Mouse (Mus musculus) C2C12 (cell line): ENCODE results near the gene Dpep2nb.

Source experiments
- CTCF ChIP-seq: IDR thresholded peaks from one replicate; pipeline ENCODE4 v1.5.1; 2011; ENCODE audit not compliant: control insufficient read depth, insufficient read depth, insufficient read length
- USF1 ChIP-seq: IDR thresholded peaks from one replicate; pipeline ENCODE4 v1.6.1; 2011; ENCODE audit warnings: low read depth, mild to moderate bottlenecking, control low read depth, moderate library complexity

- TF ChIP-seq USF1, result no peak
- TF ChIP-seq CTCF, result no peak
Measured at GRCm38 (mm10) chr8:106055038-106055437, 49.3 kb upstream of the Dpep2nb start.
